Mouse (Mus musculus): ENCODE measurements around the gene Btbd7.

- TF ChIP-seq CTCF (IDR thresholded peaks at IDR 0.05) (0 out of 2 replicates have a peak, but pooled peaks have one; percentile 17), EP300 (IDR thresholded peaks at IDR 0.05) (no peak)
These were observed 133.4 kb downstream of the Btbd7 start for GRCm38 (mm10) chr12:102744839-102745238.

All from lung, postnatal 0 days (tissue).